Mouse (Mus musculus) monocyte, adult 2 months (primary cell): Measurements from ENCODE around the gene Ppih.

ENCODE experiments used
- DNase-seq, 2 experiments: peaks; one replicate each; pipeline ENCODE4 v3.0.0; 2022; ENCODE audit warnings: low spot score in 2 of 2, low read depth in 1 of 2

The Ppih gene

GRCm38 (mm10) chr4:119320131-119320830, at the start of gene Ppih:
Gene Ppih, minus strand, starts transcription at chr4:119320546.
- DNase-seq, result peak; percentile 79 to 86

DNA sequence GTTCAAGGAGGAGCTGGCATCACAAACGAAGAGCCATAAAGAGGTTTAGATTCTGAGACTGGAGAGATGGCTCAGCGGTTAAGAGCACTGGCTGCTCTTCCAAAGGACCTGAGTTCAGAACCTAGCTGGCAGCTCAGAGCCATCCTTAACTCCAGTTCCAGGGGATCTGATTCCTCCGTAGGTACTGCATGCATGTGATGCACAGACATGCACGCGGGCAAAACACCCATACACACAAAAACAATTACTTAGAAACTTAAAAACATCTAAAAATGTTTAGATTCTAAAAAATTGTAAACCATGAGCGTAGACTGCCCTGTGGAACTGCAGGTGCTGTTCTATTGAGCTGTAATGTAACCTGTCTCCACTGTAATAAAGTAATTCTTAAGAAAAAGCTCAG, 49.1 kb upstream of the Ppih start:
- DNase-seq, result no peak

GRCm38 (mm10) chr4:119366758-119367526, 46.6 kb upstream of the Ppih start:
- DNase-seq, result no peak

- DNase-seq, result no peak
Measured at GRCm38 (mm10) chr4:119362231-119362630, 41.9 kb upstream of the Ppih start.

DNA sequence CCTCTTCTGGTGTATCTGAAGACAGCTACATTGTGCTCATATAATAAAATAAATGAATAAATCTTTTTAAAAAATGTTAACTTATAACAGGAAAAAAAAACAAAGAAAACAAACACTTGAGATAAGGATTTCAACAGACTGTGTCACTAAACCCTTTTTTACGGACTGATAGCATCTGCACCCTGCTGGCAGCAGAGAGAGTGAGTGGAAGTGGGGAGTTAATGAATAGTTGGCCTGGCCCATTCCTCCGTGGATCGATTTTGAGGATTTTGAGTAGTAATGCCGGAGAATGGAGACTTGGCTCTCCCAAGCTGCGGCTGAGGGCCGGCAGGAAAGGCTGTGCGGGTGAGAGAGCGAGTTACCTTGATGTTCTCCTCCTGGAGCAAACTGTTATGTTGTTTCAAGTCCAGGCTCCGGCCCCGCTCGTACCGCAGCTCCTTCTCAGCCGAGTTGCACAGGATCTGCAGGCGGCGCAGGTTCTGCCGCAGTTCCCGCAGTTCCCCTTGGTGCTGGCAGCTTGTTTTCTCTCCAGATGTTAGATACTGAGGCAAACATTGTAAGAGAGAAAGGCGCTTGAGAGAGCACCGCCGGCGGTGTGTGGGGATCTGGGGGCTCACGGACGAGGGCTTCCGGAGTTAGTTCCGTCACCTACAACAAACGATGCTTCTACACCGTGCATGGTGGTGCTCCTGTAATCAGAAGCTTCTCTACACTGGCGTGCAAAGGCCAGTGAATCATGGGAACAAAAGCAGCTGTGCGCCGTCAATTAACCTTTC, 39.0 kb upstream of the Ppih start:
- DNase-seq, result no peak

DNA sequence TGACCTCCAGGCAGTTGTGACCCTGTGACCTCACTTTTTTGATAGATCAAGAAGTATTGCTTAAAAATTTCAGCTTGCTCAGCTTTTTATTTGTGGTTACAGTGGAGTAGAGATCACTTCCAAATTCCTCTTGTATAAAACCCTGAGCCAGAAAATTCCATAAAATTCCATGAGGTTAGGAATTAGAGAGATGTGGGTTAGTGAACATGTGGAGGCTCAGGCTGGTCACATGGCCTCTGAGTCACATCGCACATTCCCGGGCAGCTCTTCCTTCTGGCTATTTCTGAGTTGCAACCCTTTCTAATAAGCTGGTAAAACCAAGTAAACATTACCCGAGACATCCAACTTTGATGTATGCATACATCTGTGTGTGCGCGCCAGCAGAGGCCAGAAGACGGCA, 25.2 kb upstream of the Ppih start:
- DNase-seq, result no peak

DNA sequence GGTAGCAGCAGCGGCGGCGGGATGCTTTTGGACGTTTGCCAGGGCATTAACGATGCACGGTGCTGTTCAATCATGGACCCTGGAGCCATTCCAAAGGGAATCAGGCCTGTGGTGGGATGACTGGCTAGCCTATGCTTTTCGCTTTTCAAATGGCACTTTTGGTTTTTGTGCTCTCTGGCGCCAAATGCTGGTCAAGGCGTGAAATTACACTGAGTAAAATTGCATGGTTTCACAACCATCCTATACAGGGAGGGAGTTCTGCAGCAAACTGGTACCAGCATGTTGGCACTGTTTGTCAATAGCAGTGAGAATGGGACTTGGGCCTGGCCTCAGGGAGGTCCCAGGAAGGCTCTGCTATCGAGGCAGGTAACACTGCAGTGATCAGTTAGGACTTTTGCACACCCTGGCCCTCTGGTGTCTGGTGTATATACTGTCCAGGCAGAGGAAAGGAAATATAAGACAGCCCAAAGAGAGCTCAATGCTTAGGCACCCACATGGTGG, 18.6 kb upstream of the Ppih start:
- peak in 1 of 2 experiments; percentile 4 for DNase-seq

DNA sequence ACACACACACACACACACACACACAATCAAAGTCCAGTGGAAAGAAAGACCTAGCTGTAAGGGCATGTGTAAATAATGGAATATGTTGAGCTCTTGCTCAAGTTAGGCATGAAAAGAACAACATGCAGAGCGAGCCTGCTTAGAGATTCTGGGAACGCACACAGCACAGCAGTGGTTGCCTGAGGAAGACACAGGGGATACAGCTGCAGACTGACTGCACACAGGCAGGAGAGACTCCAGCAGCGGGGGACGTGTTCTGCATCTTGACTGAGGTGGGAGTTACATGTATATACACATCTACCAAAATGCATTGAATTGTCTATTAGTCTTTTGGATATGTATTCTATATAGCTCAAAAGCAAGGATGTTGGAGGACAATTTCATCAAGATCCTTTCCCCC, 18.1 kb upstream of the Ppih start:
- DNase-seq, result no peak

DNA sequence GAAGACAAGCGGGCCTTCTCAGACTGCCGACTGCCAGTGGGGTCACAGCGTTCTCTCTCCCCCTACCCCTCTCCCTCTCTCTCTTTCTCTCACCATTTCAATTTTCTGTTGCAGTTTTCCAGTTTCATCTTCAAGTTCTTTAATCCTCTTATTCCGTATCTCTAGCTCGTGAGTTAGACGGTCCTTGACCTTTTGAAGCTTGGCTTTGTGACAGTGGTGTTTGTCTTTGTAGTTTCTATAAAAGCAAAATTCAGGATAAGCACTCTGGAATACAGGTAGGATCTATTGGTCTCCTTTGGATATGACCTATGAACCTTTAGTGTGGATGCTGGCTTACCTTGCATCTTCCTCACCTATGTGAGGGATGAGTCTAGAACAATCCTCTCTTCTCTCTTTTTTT, 13.1 kb upstream of the Ppih start:
- no peak for DNase-seq

GRCm38 (mm10) chr4:119320896-119321550, 677 bp upstream of the Ppih start:
- DNase-seq, result no peak

DNA sequence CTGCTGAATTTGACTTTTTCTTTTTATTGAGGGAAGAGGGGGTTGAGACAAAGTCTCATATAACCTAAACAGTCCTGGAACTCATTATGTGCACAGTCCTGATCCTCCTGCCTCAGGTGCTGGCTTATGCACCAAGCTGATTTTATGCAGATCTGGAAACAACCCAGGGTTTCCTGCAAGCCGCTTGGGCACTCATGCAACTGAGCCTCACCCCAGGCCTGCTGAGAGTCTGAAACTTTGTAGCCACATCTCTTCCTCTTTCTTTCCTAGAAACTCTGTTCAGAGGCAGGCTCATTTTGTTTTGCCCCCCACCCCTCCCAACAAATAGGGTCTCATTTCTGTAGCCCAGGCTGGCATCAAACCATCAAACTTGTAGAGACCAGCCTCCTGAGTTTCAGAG, 6.6 kb downstream of the Ppih start:
- no peak for DNase-seq

GRCm38 (mm10) chr4:119305418-119305817, 14.9 kb downstream of the Ppih start:
- DNase-seq, result no peak

- no peak for DNase-seq
Measured at GRCm38 (mm10) chr4:119303291-119303690, 17.1 kb downstream of the Ppih start.

- no peak for DNase-seq
Measured at GRCm38 (mm10) chr4:119301777-119302176, 18.6 kb downstream of the Ppih start.

- DNase-seq, result no peak
Measured at GRCm38 (mm10) chr4:119300761-119301160, 19.6 kb downstream of the Ppih start.

- DNase-seq, result no peak
Measured at GRCm38 (mm10) chr4:119297361-119297760, 23.0 kb downstream of the Ppih start.

DNA sequence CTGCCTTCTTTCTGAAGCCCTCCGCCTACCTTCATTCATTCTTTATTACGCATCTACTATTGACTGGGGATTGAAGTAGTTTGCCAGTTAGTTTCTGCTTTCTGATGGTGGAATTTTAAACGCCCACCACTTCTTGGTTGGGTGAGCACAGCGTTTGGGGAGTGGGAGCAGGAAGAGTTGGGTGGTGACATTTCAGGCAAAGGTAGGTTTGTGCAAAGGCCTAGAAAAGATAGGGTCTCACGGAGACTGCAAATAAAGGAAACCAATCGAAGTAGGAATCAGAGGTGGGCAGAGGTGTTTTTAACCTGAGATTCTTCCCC, 25.3 kb downstream of the Ppih start:
- DNase-seq, result no peak

DNA sequence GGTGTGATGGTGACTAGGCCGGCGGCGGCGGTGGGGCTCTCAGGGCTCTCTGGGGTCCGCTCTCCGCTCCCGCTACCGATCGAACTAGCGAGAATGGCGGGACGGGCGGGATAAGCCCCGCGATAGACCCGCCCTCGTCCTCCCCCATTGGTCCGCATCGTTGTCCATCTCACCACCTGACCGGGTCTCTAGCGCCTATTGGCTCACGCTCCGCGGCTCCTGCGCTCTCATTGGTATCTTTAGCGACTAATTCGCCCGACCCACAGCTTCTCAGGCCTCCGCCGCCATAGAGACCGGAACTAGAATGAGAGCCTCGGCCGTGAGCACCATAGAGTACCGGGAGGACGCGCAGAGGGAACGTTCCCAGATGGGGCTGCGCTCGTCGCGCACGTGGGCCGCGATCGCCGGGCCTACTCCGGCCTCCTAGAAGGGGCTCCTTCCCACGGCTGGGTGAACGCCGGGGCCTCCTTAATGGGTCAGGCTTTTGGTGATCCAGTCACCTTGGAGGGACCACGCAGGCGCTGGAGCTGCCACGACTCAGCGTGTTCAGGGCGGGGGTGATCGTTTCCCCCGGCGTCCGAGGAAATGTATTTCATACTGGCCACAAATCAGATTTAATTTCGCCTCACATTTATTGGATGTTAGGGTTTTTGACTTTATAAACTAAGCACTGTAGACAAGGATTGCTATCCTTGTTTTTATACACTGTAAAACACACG, 25.8 kb downstream of the Ppih start, which contains the start of gene Ybx1:
Gene Ybx1 (minus strand): TSS at position 190 of the 719 bp plus-strand sequence.
- peak; percentile 93 to 97 for DNase-seq

GRCm38 (mm10) chr4:119293574-119294258, 26.6 kb downstream of the Ppih start:
- no peak for DNase-seq
